Mouse (Mus musculus) Patski (cell line): ENCODE measurements around the gene Gm48552. TPM values are rescaled to one million over a fixed set of nuclear protein-coding genes. Genes with fewer than 3 reads are reported as not detected.
A peak's percentile ranks its signal among the peaks of the same experiment; 100 is the strongest.

Experiments used
- ATAC-seq: fragments of 100-300 bp; one replicate; pipeline ENCODE4 v1.8.0; 2021
- CTCF ChIA-PET: fragments of 350-600 bp; sonication (Branson Sonifier 250); formaldehyde crosslinking; loops from one replicate; lab custom pipeline; 2022; ENCODE audit warnings: inconsistent platforms; lab: Charles Lee
- POLR2A ChIA-PET: fragments of 350-600 bp; sonication (Branson Sonifier 250); formaldehyde crosslinking; loops from one replicate; lab custom pipeline; 2022; ENCODE audit warnings: antibody characterized with exemption, inconsistent platforms; lab: Charles Lee
- DNase-seq: peaks from one replicate; pipeline ENCODE4 v3.0.0-alpha.2; 2011; ENCODE audit warnings: low read depth, low spot score
- H3K27me3 ChIP-seq: fragments of 371-371 bp; one replicate; pipeline ENCODE4 v1.5.1; 2021
- CTCF ChIP-seq: fragments of 100-300 bp; IDR thresholded peaks from one replicate; pipeline ENCODE4 v1.5.1; 2021
- in situ Hi-C: fragments of 300-500 bp; cut with MboI; formaldehyde crosslinking; loops from 3 replicates; pipeline ENCODE4 v1.11.1; 2018; ENCODE audit warnings: low pct_unique_long_range_greater_than_20kb, mixed read lengths
- polyA plus RNA-seq: library from polyadenylated mRNA; unstranded; gene quantifications from one replicate; pipeline ENCODE4 v1.2.3, GENCODE M21; 2021

Gene Gm48552
- polyA plus RNA-seq, 1 experiment from 2014 or later, result 0.76 TPM

- CTCF ChIA-PET, result interaction anchor here (0.9 kb wide), 1 partner anchor 25 kb away, joined by 3 read pairs; no protein-coding TSS in a partner anchor
- in situ Hi-C loops, result no loop called here
Observed at GRCm38 (mm10) chr10:81430141-81430830, 41.5 kb downstream of the Gm48552 start.

GRCm38 (mm10) chr10:81430831-81431525 is 42.2 kb downstream of the Gm48552 start:
- ChIA-PET CTCF (no interaction called here), POLR2A (interaction anchor here (1.1 kb wide), 1 partner anchor 24 kb away, joined by 3 read pairs; no protein-coding TSS in a partner anchor)
- no peak for DNase-seq
- TF ChIP-seq CTCF, result no peak
- H3K27me3 ChIP-seq, result no peaks in the 10 kb centered on the region
- ATAC-seq, result no peak
- in situ Hi-C loops, result no loop called here

More at GRCm38 (mm10) chr10:81430141-81430830, 41.5 kb downstream of the Gm48552 start:
- POLR2A ChIA-PET, result no interaction called here
- ATAC-seq, result peak; percentile 22
- no peaks in the 10 kb centered on the region for H3K27me3 ChIP-seq
- DNase-seq, result no peak
- no peak for TF ChIP-seq CTCF

GRCm38 (mm10) chr10:81431526-81432168 is 42.8 kb downstream of the Gm48552 start:
- no peak for ATAC-seq
- ChIA-PET POLR2A (interaction anchor here (1.1 kb wide), 1 partner anchor 24 kb away, joined by 3 read pairs; no protein-coding TSS in a partner anchor), CTCF (no interaction called here)
- in situ Hi-C loops, result no loop called here
- no peak for TF ChIP-seq CTCF
- DNase-seq, result no peak
- H3K27me3 ChIP-seq, result no peaks in the 10 kb centered on the region

- in situ Hi-C loops, result no loop called here
- POLR2A ChIA-PET, result interaction anchor here (1.1 kb wide), 1 partner anchor 25 kb away, joined by 3 read pairs; no protein-coding TSS in a partner anchor
- TF ChIP-seq CTCF, result no peak
- no peak for ATAC-seq
- H3K27me3 ChIP-seq, result no peaks in the 10 kb centered on the region
- DNase-seq, result no peak
- CTCF ChIA-PET, result interaction anchor here (1.2 kb wide), 1 partner anchor 18 kb away, joined by 3 read pairs; no protein-coding TSS in a partner anchor
Observed at GRCm38 (mm10) chr10:81432169-81432867, 43.5 kb downstream of the Gm48552 start.

GRCm38 (mm10) chr10:81432868-81433262 is 44.1 kb downstream of the Gm48552 start:
- in situ Hi-C loops, result no loop called here
- DNase-seq (peak; percentile 78), ATAC-seq (peak; percentile 64)
- ChIA-PET CTCF (interaction anchor here (1.2 kb wide), 1 partner anchor 17 kb away, joined by 3 read pairs; no protein-coding TSS in a partner anchor), POLR2A (no interaction called here)
- no peaks in the 10 kb centered on the region for H3K27me3 ChIP-seq
- TF ChIP-seq CTCF, result no peak

GRCm38 (mm10) chr10:81433541-81434289 is 44.9 kb downstream of the Gm48552 start:
- TF ChIP-seq CTCF, result no peak
- no peak for DNase-seq
- in situ Hi-C loops, result no loop called here
- no peaks in the 10 kb centered on the region for H3K27me3 ChIP-seq
- CTCF ChIA-PET, result interaction anchor here (0.9 to 1.4 kb wide), 2 partner anchors 26 to 44 kb away, joined by 4 read pairs; no protein-coding TSS in a partner anchor
- no peak for ATAC-seq
- POLR2A ChIA-PET, result no interaction called here

- H3K27me3 ChIP-seq, result peaks cover 5% of the 10 kb centered on the region
- TF ChIP-seq CTCF, result no peak
- no peak for ATAC-seq
- ChIA-PET CTCF (interaction anchor here (0.9 to 1.4 kb wide), 4 partner anchors 16 to 44 kb away, joined by 3 to 5 read pairs (median 4); no protein-coding TSS in a partner anchor), POLR2A (no interaction called here)
- DNase-seq, result no peak
- in situ Hi-C loops, result no loop called here
Observed at GRCm38 (mm10) chr10:81434361-81435263, 45.8 kb downstream of the Gm48552 start.

- H3K27me3 ChIP-seq, result peaks cover 6% of the 10 kb centered on the region
- ChIA-PET CTCF (interaction anchor here (1.0 to 1.3 kb wide), 2 partner anchors 15 to 32 kb away, joined by 3 to 5 read pairs; no protein-coding TSS in a partner anchor), POLR2A (no interaction called here)
- ATAC-seq (no peak), DNase-seq (no peak)
- TF ChIP-seq CTCF, result no peak
- in situ Hi-C loops, result no loop called here
Observed at GRCm38 (mm10) chr10:81435436-81435835, 46.6 kb downstream of the Gm48552 start.

Other genes with a start within 250 kb of the Gm48552 start
- gene Pias4, start 221.1 kb upstream of the Gm48552 start, polyA plus RNA-seq, result 33.9 TPM
- gene Eef2, start 212.4 kb upstream of the Gm48552 start, polyA plus RNA-seq, result 1,798 TPM
- gene Dapk3, start 206.0 kb upstream of the Gm48552 start, polyA plus RNA-seq, result 82.0 TPM
- gene 4930442H23Rik, start 205.2 kb upstream of the Gm48552 start, polyA plus RNA-seq, result 0.50 TPM
- gene Nmrk2, start 187.0 kb upstream of the Gm48552 start, polyA plus RNA-seq, result 0.14 TPM
- 0.04 TPM for gene Atcay, start 158.2 kb upstream of the Gm48552 start, polyA plus RNA-seq
- 11.7 TPM for gene Zfr2, start 155.8 kb upstream of the Gm48552 start, polyA plus RNA-seq
- 1.5 TPM for gene Matk, start 136.1 kb upstream of the Gm48552 start, polyA plus RNA-seq
- 98.3 TPM for gene Mrpl54, start 122.1 kb upstream of the Gm48552 start, polyA plus RNA-seq
- 71.4 TPM for gene Apba3, start 122.0 kb upstream of the Gm48552 start, polyA plus RNA-seq
- gene Tjp3, start 97.4 kb upstream of the Gm48552 start, polyA plus RNA-seq, result 6.5 TPM
- gene Pip5k1c, start 96.0 kb upstream of the Gm48552 start, polyA plus RNA-seq, result 51.5 TPM
- 34.5 TPM for gene Cactin, start 67.9 kb upstream of the Gm48552 start, polyA plus RNA-seq
- not detected for gene Tbxa2r, start 60.3 kb upstream of the Gm48552 start, polyA plus RNA-seq
- gene Gipc3, start 45.7 kb upstream of the Gm48552 start, polyA plus RNA-seq, result 0.46 TPM
- 118 TPM for gene Hmg20b, start 38.5 kb upstream of the Gm48552 start, polyA plus RNA-seq
- gene Mfsd12, start 31.5 kb upstream of the Gm48552 start, polyA plus RNA-seq, result 23.9 TPM
- gene 4930404N11Rik, start 23.2 kb upstream of the Gm48552 start, polyA plus RNA-seq, result 2.7 TPM
- 62.1 TPM for gene Fzr1, start 10.5 kb upstream of the Gm48552 start, polyA plus RNA-seq
- gene Dohh, start 4.6 kb upstream of the Gm48552 start, polyA plus RNA-seq, result 83.4 TPM
- 2.4 TPM for gene Gm48551, start 4.5 kb upstream of the Gm48552 start, polyA plus RNA-seq
- 0.18 TPM for gene Smim24, start 4.0 kb downstream of the Gm48552 start, polyA plus RNA-seq
- gene Nfic, start 66.6 kb downstream of the Gm48552 start, polyA plus RNA-seq, result 41.8 TPM
- 0.99 TPM for gene Celf5, start 93.7 kb downstream of the Gm48552 start, polyA plus RNA-seq
- gene Ncln, start 107.4 kb downstream of the Gm48552 start, polyA plus RNA-seq, result 104 TPM
- 0.03 TPM for gene S1pr4, start 111.1 kb downstream of the Gm48552 start, polyA plus RNA-seq
- not detected for gene Gna15, start 135.2 kb downstream of the Gm48552 start, polyA plus RNA-seq
- 76.2 TPM for gene Gna11, start 156.2 kb downstream of the Gm48552 start, polyA plus RNA-seq
- 1,239 TPM for gene Aes, start 170.5 kb downstream of the Gm48552 start, polyA plus RNA-seq
- 46.4 TPM for gene Tle2, start 185.6 kb downstream of the Gm48552 start, polyA plus RNA-seq
- 7.5 TPM for gene Tle6, start 212.1 kb downstream of the Gm48552 start, polyA plus RNA-seq
- 1.1 TPM for gene BC025920, start 217.3 kb downstream of the Gm48552 start, polyA plus RNA-seq
- gene Sirt6, start 238.8 kb downstream of the Gm48552 start, polyA plus RNA-seq, result 21.7 TPM
- 21.5 TPM for gene Ankrd24, start 239.5 kb downstream of the Gm48552 start, polyA plus RNA-seq